Mouse (Mus musculus) ES-E14 (cell line): ENCODE data around the gene Gpr183. TPM values are rescaled to one million over a fixed set of nuclear protein-coding genes. Genes with fewer than 3 reads are reported as not detected.

Experiments
- DNase-seq: peaks from one replicate; pipeline ENCODE4 v3.0.0-alpha.2; 2013; ENCODE audit warnings: low read depth, low spot score
- H3K27ac ChIP-seq: 2 replicates; pipeline ENCODE4 v1.5.1; 2012; ENCODE audit warnings: low read depth, mild to moderate bottlenecking, low read length, moderate library complexity, mixed read lengths; ENCODE audit not compliant: poor library complexity, insufficient read depth, severe bottlenecking
- H3K36me3 ChIP-seq: 2 replicates; pipeline ENCODE4 v1.6.1; 2012; ENCODE audit warnings: mild to moderate bottlenecking, low read length, moderate library complexity, mixed read lengths; ENCODE audit not compliant: control insufficient read depth, poor library complexity, insufficient read depth, severe bottlenecking
- H3K4me1 ChIP-seq, 2 experiments: fragments of 150-350 bp in 1 of 2; sonication (generic) in 1 of 2; 2 replicates each; pipeline ENCODE4 v1.6.1; 2012; ENCODE audit warnings: low read length in 2 of 2, mild to moderate bottlenecking in 1 of 2, mixed read lengths in 1 of 2; ENCODE audit not compliant: control insufficient read depth in 2 of 2, insufficient read depth in 2 of 2, poor library complexity in 1 of 2
- H3K4me3 ChIP-seq, 2 experiments: fragments of 150-350 bp in 1 of 2; sonication (generic) in 1 of 2; 2 replicates each; pipeline ENCODE4 v1.5.1; 2012; ENCODE audit warnings: low read length in 2 of 2, low read depth in 1 of 2, mild to moderate bottlenecking in 1 of 2, mixed read lengths in 1 of 2; ENCODE audit not compliant: insufficient read depth in 1 of 2, poor library complexity in 1 of 2, severe bottlenecking in 1 of 2
- H3K9ac ChIP-seq: 2 replicates; pipeline ENCODE4 v1.6.1; 2012; ENCODE audit warnings: low read depth, mild to moderate bottlenecking, low read length, mixed read lengths; ENCODE audit not compliant: poor library complexity, insufficient read depth, severe bottlenecking
- H3K9me3 ChIP-seq: fragments of 150-350 bp; sonication (generic); 2 replicates; pipeline ENCODE4 v1.6.1; 2012; ENCODE audit warnings: low read depth, mild to moderate bottlenecking, low read length; ENCODE audit not compliant: control insufficient read depth, insufficient read depth
- CHD2 ChIP-seq: IDR thresholded peaks from 2 replicates; pipeline ENCODE4 v1.6.1; 2014; ENCODE audit warnings: mild to moderate bottlenecking, low read depth, low read length, inconsistent platforms
- HCFC1 ChIP-seq: IDR thresholded peaks from 2 replicates; pipeline ENCODE4 v1.6.1; 2012; ENCODE audit warnings: low read length, inconsistent platforms, borderline replicate concordance; ENCODE audit not compliant: insufficient read depth
- MAFK ChIP-seq: IDR thresholded peaks from 2 replicates; pipeline ENCODE4 v1.6.1; 2014; ENCODE audit warnings: mild to moderate bottlenecking, low read depth, low read length, inconsistent platforms; ENCODE audit not compliant: insufficient read depth
- ZC3H11A ChIP-seq: IDR thresholded peaks from 2 replicates; pipeline ENCODE4 v1.6.1; 2012; ENCODE audit warnings: low read depth, mild to moderate bottlenecking, inconsistent platforms, low read length, borderline replicate concordance
- ZNF384 ChIP-seq: IDR thresholded peaks from 2 replicates; pipeline ENCODE4 v1.6.1; 2012; ENCODE audit warnings: low read depth, low read length, inconsistent platforms
- in situ Hi-C, 2 experiments: fragments of 600-800 bp; cut with MboI; formaldehyde crosslinking; loops; one replicate each; pipeline ENCODE4 v1.15.1; 2025; ENCODE audit warnings: low sequenced_read_pairs in 2 of 2, inconsistent platforms in 1 of 2; ENCODE audit not compliant: unreplicated experiment in 2 of 2
- total RNA-seq: library from RNA; depleted of rRNA; stranded (reverse); fragments of 300-350 nt; gene quantifications from 2 replicates; pipeline ENCODE4 v1.2.3, GENCODE M21; 2012

Gpr183 gene
- total RNA-seq, 1 experiment, result 0.45 TPM

DNA sequence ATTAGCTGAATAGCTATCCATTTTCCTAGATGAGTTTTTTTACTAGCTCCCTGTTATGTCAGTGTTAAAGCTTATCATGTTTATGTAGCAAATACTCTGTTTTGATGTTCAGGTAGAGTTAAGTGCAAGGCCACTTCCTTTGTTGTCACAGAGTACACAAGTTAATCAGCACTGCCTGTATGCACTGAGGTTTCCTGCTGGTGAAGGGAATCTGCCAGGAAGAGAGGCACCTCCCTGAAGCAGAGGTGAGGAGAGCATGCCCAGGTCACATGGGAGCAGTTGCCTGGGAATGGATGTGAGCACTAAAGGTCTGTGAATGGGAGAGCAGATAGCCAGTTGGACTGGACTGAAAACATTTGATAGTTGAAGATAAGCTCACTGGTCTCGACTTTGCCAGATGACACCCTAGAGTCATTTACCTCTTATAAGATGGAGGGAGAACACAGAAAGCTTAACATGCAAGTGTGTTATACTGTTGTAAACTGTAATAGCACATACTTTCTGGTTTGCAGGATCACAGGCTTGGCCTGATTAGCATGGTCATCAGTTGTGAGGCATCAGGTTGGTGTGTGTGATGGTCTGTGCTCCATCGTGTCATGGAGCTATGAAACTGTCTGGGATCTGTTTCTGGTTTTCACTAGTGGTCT, 13.5 kb downstream of the Gpr183 start:
- no peak for DNase-seq
- peaks cover 6% of the 10 kb centered on the region; the same call in 1 of the 2 replicates for H3K36me3 ChIP-seq
- H3K9ac ChIP-seq, result no peak overlapping the region
- no peak overlapping the region for H3K4me3 ChIP-seq
- TF ChIP-seq CHD2 (no peak), MAFK (no peak), ZNF384 (no peak), ZC3H11A (no peak), HCFC1 (no peak)
- no peaks in the 10 kb centered on the region for H3K9me3 ChIP-seq
- in situ Hi-C loops, result no loop called here
- peaks cover 4% of the 10 kb centered on the region in 2 experiments; a peak in 2 of 4 replicates for H3K4me1 ChIP-seq
- no peak overlapping the region for H3K27ac ChIP-seq

DNA sequence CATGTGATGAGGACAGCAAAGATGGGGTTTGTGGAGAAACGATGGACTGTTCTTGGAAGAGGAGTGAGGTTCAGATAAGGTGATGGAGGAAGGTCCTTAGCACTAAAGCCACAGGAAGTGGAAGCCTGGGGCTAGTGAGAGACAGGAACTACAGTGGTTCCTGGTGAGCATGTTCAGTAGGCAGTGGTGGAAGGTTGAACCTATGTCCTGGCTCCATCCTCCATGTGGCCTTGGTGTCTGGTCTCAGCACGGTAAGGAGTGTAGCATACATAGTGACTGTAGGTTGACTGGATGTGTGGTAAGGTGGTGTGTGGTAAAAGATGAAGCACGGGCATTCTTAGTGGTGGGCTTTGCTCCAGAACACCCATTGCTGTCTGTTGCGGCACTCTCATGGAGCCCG, 15.1 kb downstream of the Gpr183 start:
- Histone ChIP-seq H3K27ac (no peak overlapping the region), H3K36me3 (peaks cover 6% of the 10 kb centered on the region; the same call in 1 of the 2 replicates), H3K4me1 (peaks cover 4 to 6% of the 10 kb centered on the region in 2 experiments; a peak in 3 of 4 replicates), H3K9ac (no peak overlapping the region), H3K9me3 (no peaks in the 10 kb centered on the region), H3K4me3 (no peak overlapping the region)
- no peak for DNase-seq
- in situ Hi-C loops, result no loop called here
- no peak for TF ChIP-seq MAFK
- no peak for TF ChIP-seq CHD2
- no peak for TF ChIP-seq ZNF384
- no peak for TF ChIP-seq HCFC1
- TF ChIP-seq ZC3H11A, result no peak

DNA sequence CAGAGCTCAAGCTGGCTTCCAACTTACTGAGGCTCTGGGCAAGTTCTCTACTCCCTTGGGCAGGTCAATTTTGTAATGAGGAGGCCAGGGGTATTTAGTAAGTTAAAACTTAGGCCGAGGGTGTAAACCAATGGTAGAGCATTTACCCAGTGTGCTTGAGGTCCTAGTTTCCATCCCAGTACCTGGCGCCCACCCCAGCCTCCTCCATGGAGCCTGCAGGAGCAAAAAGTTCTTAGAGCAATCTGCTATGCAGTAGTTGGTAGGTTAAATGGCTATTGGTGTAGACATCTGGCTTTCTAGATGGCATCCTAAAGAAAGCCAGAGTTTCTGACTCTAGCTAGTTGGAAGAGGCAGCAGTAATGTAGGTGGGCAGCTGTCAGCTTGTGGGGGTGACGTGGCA, 15.6 kb downstream of the Gpr183 start:
- in situ Hi-C loops, result no loop called here
- TF ChIP-seq HCFC1 (no peak), ZC3H11A (no peak), MAFK (no peak), ZNF384 (no peak), CHD2 (no peak)
- Histone ChIP-seq H3K36me3 (peaks cover 6% of the 10 kb centered on the region; the same call in 1 of the 2 replicates), H3K4me1 (peaks cover 4 to 6% of the 10 kb centered on the region in 2 experiments; a peak in 3 of 4 replicates), H3K9ac (no peak overlapping the region), H3K4me3 (no peak overlapping the region), H3K27ac (no peak overlapping the region), H3K9me3 (no peaks in the 10 kb centered on the region)
- DNase-seq, result no peak

DNA sequence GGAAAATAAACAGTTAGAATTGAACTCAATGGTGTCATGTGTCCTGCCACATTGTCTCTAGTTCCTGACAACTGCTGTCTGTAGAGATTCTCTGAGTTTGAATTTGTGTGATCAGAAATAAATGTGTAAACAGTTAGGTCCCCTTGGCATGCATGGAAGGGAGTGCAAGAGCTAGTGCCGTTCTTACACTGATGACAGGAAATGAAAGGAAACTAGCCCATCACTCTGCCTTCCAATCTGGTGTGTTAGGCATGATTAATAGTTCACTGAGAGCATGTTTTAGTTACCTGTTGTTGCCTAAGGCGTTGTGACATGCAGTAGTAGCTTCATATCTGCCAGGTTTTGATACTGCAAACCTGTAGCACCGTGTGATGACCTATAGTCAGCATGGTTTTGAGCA, 17.0 kb downstream of the Gpr183 start:
- TF ChIP-seq MAFK (no peak), CHD2 (no peak), ZNF384 (no peak)
- in situ Hi-C loops, result no loop called here
- Histone ChIP-seq H3K4me1 (peaks cover 4 to 6% of the 10 kb centered on the region in 2 experiments; a peak in 3 of 4 replicates), H3K36me3 (no peaks in the 10 kb centered on the region), H3K9me3 (no peaks in the 10 kb centered on the region), H3K27ac (no peak overlapping the region), H3K4me3 (no peak overlapping the region), H3K9ac (no peak overlapping the region)
- DNase-seq, result no peak
